Mouse (Mus musculus): Measurements from ENCODE around the gene Olfr91.

Gene Olfr91

GRCm38 (mm10) chr17:37045611-37046311 lies 52.3 kb downstream of the Olfr91 start, which contains the start of gene Gabbr1:
Gene Gabbr1, plus strand, starts transcription at chr17:37045966.
- TF ChIP-seq GATA4 (IDR thresholded peaks at IDR 0.05; ENCODE audit: insufficient replicate concordance, low read length), result no peak

GRCm38 (mm10) chr17:37044651-37045244 lies 53.3 kb downstream of the Olfr91 start:
- no peak for TF ChIP-seq GATA4 (IDR thresholded peaks at IDR 0.05; ENCODE audit: insufficient replicate concordance, low read length)

Data from liver, adult (tissue).